Mouse (Mus musculus) MEL (cell line): ENCODE results near the gene Cemip. TPM values are rescaled to one million over a fixed set of nuclear protein-coding genes. Genes with fewer than 3 reads are reported as not detected.

Source experiments
- DNase-seq: peaks from one replicate; pipeline ENCODE4 v3.0.0; 2011; ENCODE audit warnings: low read depth, low spot score
- H3K27ac ChIP-seq: 2 replicates; pipeline ENCODE4 v1.5.1; 2012; ENCODE audit warnings: low read depth, mild to moderate bottlenecking, control low read depth, low read length, moderate library complexity; ENCODE audit not compliant: control insufficient read depth
- H3K27me3 ChIP-seq, 2 experiments: fragments of 150-350 bp in 1 of 2; sonication (generic) in 1 of 2; 2 replicates each; pipeline ENCODE4 v1.6.1; 2012; ENCODE audit warnings: low read length in 2 of 2, mild to moderate bottlenecking in 2 of 2, improper control_type of control experiment in 1 of 2, moderate library complexity in 1 of 2; ENCODE audit not compliant: insufficient read depth in 2 of 2, control insufficient read depth in 1 of 2
- H3K36me3 ChIP-seq, 2 experiments: 2 replicates each; pipeline ENCODE4 v1.6.1; 2012 to 2014; ENCODE audit warnings: low read length in 2 of 2, improper control_type of control experiment in 1 of 2, inconsistent platforms in 1 of 2, mild to moderate bottlenecking in 1 of 2; ENCODE audit not compliant: insufficient read depth in 2 of 2, control insufficient read depth in 1 of 2
- H3K4me1 ChIP-seq, 2 experiments: fragments of 150-350 bp in 1 of 2; sonication (generic) in 1 of 2; 2 replicates each; pipeline ENCODE4 v1.6.1; 2012; ENCODE audit warnings: low read length in 2 of 2, improper control_type of control experiment in 1 of 2, mild to moderate bottlenecking in 1 of 2; ENCODE audit not compliant: insufficient read depth in 2 of 2, control insufficient read depth in 1 of 2
- H3K4me3 ChIP-seq, 2 experiments: fragments of 150-350 bp in 1 of 2; sonication (generic) in 1 of 2; 2 replicates each; pipeline ENCODE4 v1.5.1; 2012; ENCODE audit warnings: low read depth in 2 of 2, low read length in 2 of 2, mild to moderate bottlenecking in 2 of 2, moderate library complexity in 2 of 2, control low read depth in 1 of 2, improper control_type of control experiment in 1 of 2; ENCODE audit not compliant: control insufficient read depth in 1 of 2, insufficient read depth in 1 of 2
- H3K79me2 ChIP-seq: 2 replicates; pipeline ENCODE4 v1.6.1; 2012; ENCODE audit warnings: mild to moderate bottlenecking, low read length, moderate library complexity; ENCODE audit not compliant: control insufficient read depth, poor library complexity, insufficient read depth
- H3K9ac ChIP-seq: 2 replicates; pipeline ENCODE4 v1.6.1; 2012; ENCODE audit warnings: low read depth, mild to moderate bottlenecking, control low read depth, low read length, moderate library complexity; ENCODE audit not compliant: control insufficient read depth, poor library complexity, severe bottlenecking
- H3K9me3 ChIP-seq: fragments of 150-350 bp; sonication (generic); replicated peaks from 2 replicates; pipeline ENCODE4 v1.6.1; 2012; ENCODE audit warnings: mild to moderate bottlenecking, low read length, improper control_type of control experiment, moderate library complexity; ENCODE audit not compliant: insufficient read depth
- BHLHE40 ChIP-seq: IDR thresholded peaks from 2 replicates; pipeline ENCODE4 v1.6.1; 2012; ENCODE audit warnings: low read depth, mild to moderate bottlenecking, inconsistent platforms, low read length, improper control_type of control experiment, borderline replicate concordance
- CHD1 ChIP-seq: IDR thresholded peaks from 2 replicates; pipeline ENCODE4 v1.6.1; 2012; ENCODE audit warnings: low read depth, mild to moderate bottlenecking, inconsistent platforms, low read length, improper control_type of control experiment
- CHD2 ChIP-seq: IDR thresholded peaks from 2 replicates; pipeline ENCODE4 v1.6.1; 2011; ENCODE audit warnings: low read length, improper control_type of control experiment
- CTCF ChIP-seq, 3 experiments: IDR thresholded peaks in 2 of 3; conservative IDR thresholded peaks in 1 of 3; 2 replicates each; pipeline ENCODE4 v1.5.1; 2011 to 2012; ENCODE audit warnings: low read length in 3 of 3, low read depth in 2 of 3, mild to moderate bottlenecking in 2 of 3, improper control_type of control experiment in 1 of 3, inconsistent platforms in 1 of 3, mixed read lengths in 1 of 3, moderate library complexity in 1 of 3; ENCODE audit not compliant: control insufficient read depth in 1 of 3, insufficient read depth in 1 of 3, poor library complexity in 1 of 3, severe bottlenecking in 1 of 3
- E2F4 ChIP-seq: IDR thresholded peaks from 2 replicates; pipeline ENCODE4 v1.6.1; 2011; ENCODE audit warnings: low read depth, low read length, improper control_type of control experiment, borderline replicate concordance
- ELF1 ChIP-seq: IDR thresholded peaks from 2 replicates; pipeline ENCODE4 v1.6.1; 2014; ENCODE audit warnings: low read depth, mild to moderate bottlenecking, inconsistent platforms, low read length, improper control_type of control experiment, moderate library complexity
- ETS1 ChIP-seq: IDR thresholded peaks from 2 replicates; pipeline ENCODE4 v1.6.1; 2012; ENCODE audit warnings: low read depth, mild to moderate bottlenecking, inconsistent platforms, low read length, improper control_type of control experiment, moderate library complexity
- GABPA ChIP-seq: IDR thresholded peaks from 2 replicates; pipeline ENCODE4 v1.6.1; 2012; ENCODE audit warnings: low read depth, mild to moderate bottlenecking, inconsistent platforms, low read length, improper control_type of control experiment, moderate library complexity
- HCFC1 ChIP-seq: IDR thresholded peaks from 2 replicates; pipeline ENCODE4 v1.6.1; 2012; ENCODE audit warnings: low read depth, mild to moderate bottlenecking, inconsistent platforms, low read length, improper control_type of control experiment, moderate library complexity
- JUND ChIP-seq: IDR thresholded peaks from 2 replicates; pipeline ENCODE4 v1.6.1; 2011; ENCODE audit warnings: low read depth, mild to moderate bottlenecking, improper control_type of control experiment, low read length
- KAT2A ChIP-seq: conservative IDR thresholded peaks from 2 replicates; pipeline ENCODE4 v1.6.1; 2012; ENCODE audit warnings: low read depth, low read length, improper control_type of control experiment, inconsistent platforms
- MAFK ChIP-seq: IDR thresholded peaks from 2 replicates; pipeline ENCODE4 v1.6.1; 2011; ENCODE audit warnings: low read depth, mild to moderate bottlenecking, low read length, improper control_type of control experiment, borderline replicate concordance
- MAZ ChIP-seq: IDR thresholded peaks from 2 replicates; pipeline ENCODE4 v1.6.1; 2012; ENCODE audit warnings: low read depth, mild to moderate bottlenecking, inconsistent platforms, low read length, improper control_type of control experiment
- MEF2A ChIP-seq: IDR thresholded peaks from 2 replicates; pipeline ENCODE4 v1.6.1; 2014; ENCODE audit warnings: low read depth, mild to moderate bottlenecking, inconsistent platforms, low read length, improper control_type of control experiment; ENCODE audit not compliant: poor library complexity, insufficient replicate concordance, severe bottlenecking; ENCODE audit errors: extremely low read depth
- MXI1 ChIP-seq: IDR thresholded peaks from 2 replicates; pipeline ENCODE4 v1.6.1; 2011; ENCODE audit warnings: mild to moderate bottlenecking, low read depth, low read length, improper control_type of control experiment
- MYB ChIP-seq: IDR thresholded peaks from 2 replicates; pipeline ENCODE4 v1.6.1; 2011; ENCODE audit warnings: mild to moderate bottlenecking, low read depth, low read length, improper control_type of control experiment
- MYC ChIP-seq: IDR thresholded peaks from 2 replicates; pipeline ENCODE4 v1.6.1; 2011; ENCODE audit warnings: low read depth, mild to moderate bottlenecking, low read length, improper control_type of control experiment, moderate library complexity
- NELFE ChIP-seq: IDR thresholded peaks from 2 replicates; pipeline ENCODE4 v1.6.1; 2011; ENCODE audit warnings: low read depth, low read length, improper control_type of control experiment
- NRF1 ChIP-seq: IDR thresholded peaks from 2 replicates; pipeline ENCODE4 v1.6.1; 2014; ENCODE audit warnings: low read depth, mild to moderate bottlenecking, inconsistent platforms, low read length, improper control_type of control experiment, moderate library complexity; ENCODE audit not compliant: poor library complexity, insufficient read depth, severe bottlenecking
- POLR2A ChIP-seq, 2 experiments: IDR thresholded peaks; 2 replicates each; pipeline ENCODE4 v1.6.1; 2011 to 2012; ENCODE audit warnings: low read length in 2 of 2, mild to moderate bottlenecking in 2 of 2, control low read depth in 1 of 2, improper control_type of control experiment in 1 of 2, low read depth in 1 of 2, moderate library complexity in 1 of 2; ENCODE audit not compliant: control insufficient read depth in 1 of 2, insufficient read depth in 1 of 2, poor library complexity in 1 of 2
- POLR2AphosphoS2 ChIP-seq: IDR thresholded peaks from 2 replicates; pipeline ENCODE4 v1.6.1; 2011; ENCODE audit warnings: low read length, improper control_type of control experiment
- POLR2AphosphoS5 ChIP-seq: IDR thresholded peaks from 2 replicates; pipeline ENCODE4 v1.6.1; 2012; ENCODE audit warnings: low read depth, borderline replicate concordance, mild to moderate bottlenecking, inconsistent platforms, low read length, moderate library complexity, mixed read lengths
- RAD21 ChIP-seq: IDR thresholded peaks from 2 replicates; pipeline ENCODE4 v1.6.1; 2011; ENCODE audit warnings: mild to moderate bottlenecking, low read depth, low read length, improper control_type of control experiment
- RCOR1 ChIP-seq: IDR thresholded peaks from 2 replicates; pipeline ENCODE4 v1.6.1; 2012; ENCODE audit warnings: low read depth, mild to moderate bottlenecking, inconsistent platforms, low read length, improper control_type of control experiment
- SIN3A ChIP-seq: IDR thresholded peaks from 2 replicates; pipeline ENCODE4 v1.6.1; 2012; ENCODE audit warnings: low read length, improper control_type of control experiment, inconsistent platforms
- SMC3 ChIP-seq: IDR thresholded peaks from 2 replicates; pipeline ENCODE4 v1.6.1; 2011; ENCODE audit warnings: low read depth, low read length, improper control_type of control experiment
- TAL1 ChIP-seq: IDR thresholded peaks from 2 replicates; pipeline ENCODE4 v1.6.1; 2012; ENCODE audit warnings: mild to moderate bottlenecking, inconsistent platforms, low read length, moderate library complexity, mixed read lengths
- TBP ChIP-seq: IDR thresholded peaks from 2 replicates; pipeline ENCODE4 v1.8.0; 2011; ENCODE audit warnings: low read depth, low read length, improper control_type of control experiment
- TCF12 ChIP-seq: IDR thresholded peaks from 2 replicates; pipeline ENCODE4 v1.6.1; 2014; ENCODE audit warnings: low read depth, mild to moderate bottlenecking, inconsistent platforms, low read length, improper control_type of control experiment, moderate library complexity
- UBTF ChIP-seq: IDR thresholded peaks from 2 replicates; pipeline ENCODE4 v1.6.1; 2012; ENCODE audit warnings: low read depth, mild to moderate bottlenecking, inconsistent platforms, low read length, improper control_type of control experiment, moderate library complexity, borderline replicate concordance; ENCODE audit not compliant: insufficient read depth
- USF1 ChIP-seq: IDR thresholded peaks from 2 replicates; pipeline ENCODE4 v1.6.1; 2014; ENCODE audit warnings: low read depth, mild to moderate bottlenecking, inconsistent platforms, low read length, improper control_type of control experiment, moderate library complexity
- USF2 ChIP-seq, 2 experiments: IDR thresholded peaks; 2 replicates each; pipeline ENCODE4 v1.6.1; 2011 to 2012; ENCODE audit warnings: improper control_type of control experiment in 2 of 2, low read length in 2 of 2, borderline replicate concordance in 1 of 2, inconsistent platforms in 1 of 2, low read depth in 1 of 2, mild to moderate bottlenecking in 1 of 2; ENCODE audit not compliant: insufficient read depth in 1 of 2
- ZC3H11A ChIP-seq: IDR thresholded peaks from 2 replicates; pipeline ENCODE4 v1.6.1; 2012; ENCODE audit warnings: low read depth, mild to moderate bottlenecking, inconsistent platforms, low read length, improper control_type of control experiment
- ZKSCAN1 ChIP-seq: IDR thresholded peaks from 2 replicates; pipeline ENCODE4 v1.6.1; 2012; ENCODE audit warnings: low read depth, mild to moderate bottlenecking, inconsistent platforms, low read length, improper control_type of control experiment, moderate library complexity
- ZMIZ1 ChIP-seq: IDR thresholded peaks from 2 replicates; pipeline ENCODE4 v1.6.1; 2012; ENCODE audit warnings: low read depth, mild to moderate bottlenecking, inconsistent platforms, low read length, improper control_type of control experiment, moderate library complexity
- ZNF384 ChIP-seq: IDR thresholded peaks from 2 replicates; pipeline ENCODE4 v1.6.1; 2012; ENCODE audit warnings: low read depth, mild to moderate bottlenecking, inconsistent platforms, low read length, improper control_type of control experiment
- polyA plus RNA-seq, 2 experiments: library from polyadenylated mRNA; stranded (reverse) in 1 of 2; unstranded in 1 of 2; fragments of >175 nt in 1 of 2; fragments of >200 nt in 1 of 2; gene quantifications; 2 replicates each; pipeline versions ENCODE4 v1.2.1 to v1.2.4; 2012; ENCODE audit warnings: low replicate concordance in 2 of 2, low read depth in 1 of 2; ENCODE audit not compliant: insufficient read length in 2 of 2, insufficient read depth in 1 of 2, missing spikeins in 1 of 2
- total RNA-seq: library from RNA; depleted of rRNA; stranded (reverse); fragments of 300-350 nt; gene quantifications from 2 replicates; pipeline ENCODE4 v1.2.3, GENCODE M21; 2012

Cemip gene
- total and polyA plus RNA-seq, 3 experiments: not detected

GRCm38 (mm10) chr7:83896077-83896740 is 190.1 kb downstream of the Cemip start:
- DNase-seq: peak; percentile 81
- no peaks in the 10 kb centered on the region for H3K27me3 ChIP-seq
- peaks cover 25 to 38% of the 10 kb centered on the region in 2 experiments for H3K4me1 ChIP-seq
- H3K36me3 ChIP-seq: peaks cover 7 to 46% of the 10 kb centered on the region in 2 experiments
- peak overlapping the region; percentile 86 for H3K27ac ChIP-seq
- no peak overlapping the region; the same call in 1 of the 2 replicates for H3K9ac ChIP-seq
- H3K4me3 ChIP-seq: no peak overlapping the region; a peak in 1 of 4 replicates
- no peaks in the 10 kb centered on the region for H3K9me3 ChIP-seq
- peaks cover 28% of the 10 kb centered on the region for H3K79me2 ChIP-seq
- TF ChIP-seq CHD1: no peak
- peak; percentile 89; the same call in 1 of the 2 replicates for TF ChIP-seq MYC
- no peak for TF ChIP-seq CTCF (IDR thresholded peaks at IDR 0.05 in 2 of 3, conservative IDR thresholded peaks at IDR 0.05 in 1 of 3; ENCODE audit: control insufficient read depth in 1 of 3, insufficient read depth in 1 of 3, low read depth in 2 of 3, low read length in 3 of 3, poor library complexity in 1 of 3, severe bottlenecking in 1 of 3)
- no peak for TF ChIP-seq NRF1
- TF ChIP-seq E2F4: no peak
- TF ChIP-seq RCOR1: peak; percentile 79
- no peak for TF ChIP-seq ZMIZ1
- peak; percentile 79 for TF ChIP-seq ETS1
- no peak for TF ChIP-seq KAT2A
- no peak for TF ChIP-seq NELFE
- no peak for TF ChIP-seq MEF2A
- peak; percentile 99 for TF ChIP-seq MXI1
- TF ChIP-seq CHD2: no peak
- TF ChIP-seq MYB: no peak
- TF ChIP-seq UBTF: no peak
- peak; percentile 51; the same call in 1 of the 2 replicates for TF ChIP-seq TCF12
- no peak for TF ChIP-seq ZC3H11A
- TF ChIP-seq USF1: peak; percentile 5; the same call in 1 of the 2 replicates
- TF ChIP-seq HCFC1: 0 out of 2 replicates have a peak, but pooled peaks have one; percentile 23
- TF ChIP-seq RAD21: no peak
- peak in 1 of 2 experiments; percentile 33; a peak in 1 of 4 replicates for TF ChIP-seq POLR2A (IDR thresholded peaks at IDR 0.05; ENCODE audit: control insufficient read depth in 1 of 2, insufficient read depth in 1 of 2, low read depth in 1 of 2, low read length in 2 of 2, poor library complexity in 1 of 2)
- no peak for TF ChIP-seq TBP
- no peak for TF ChIP-seq SMC3
- TF ChIP-seq BHLHE40: no peak
- no peak for TF ChIP-seq POLR2AphosphoS5
- peak; percentile 34; the same call in 1 of the 2 replicates for TF ChIP-seq ZKSCAN1
- no peak for TF ChIP-seq MAZ
- no peak for TF ChIP-seq USF2 (IDR thresholded peaks at IDR 0.05; ENCODE audit: borderline replicate concordance in 1 of 2, insufficient read depth in 1 of 2, low read depth in 1 of 2, low read length in 2 of 2)
- 0 out of 2 replicates have a peak, but pooled peaks have one; percentile 24 for TF ChIP-seq ELF1
- TF ChIP-seq SIN3A: peak; percentile 94
- no peak for TF ChIP-seq POLR2AphosphoS2
- TF ChIP-seq TAL1: no peak
- peak; percentile 89 for TF ChIP-seq ZNF384
- no peak for TF ChIP-seq JUND
- TF ChIP-seq MAFK: peak; percentile 40; the same call in 1 of the 2 replicates
- TF ChIP-seq GABPA: no peak
